Mouse (Mus musculus) left cerebral cortex, adult 2 months (tissue): ENCODE measurements around the gene Fzd7. TPM values are rescaled to one million over a fixed set of nuclear protein-coding genes. Genes with fewer than 3 reads are reported as not detected.
A peak's percentile ranks its signal among the peaks of the same experiment; 100 is the strongest.

ENCODE experiments used
- DNase-seq, 2 experiments: peaks; one replicate each; pipeline ENCODE4 v3.0.0; 2021 to 2022; ENCODE audit warnings: low spot score in 2 of 2, mixed read lengths in 1 of 2; ENCODE audit errors: extremely low spot score in 1 of 2
- H3K27ac ChIP-seq: fragments of 200-600 bp; 2 replicates; pipeline ENCODE4 v1.8.1; 2022
- H3K4me3 ChIP-seq: fragments of 200-600 bp; 2 replicates; pipeline ENCODE4 v1.8.1; 2022
- CTCF ChIP-seq: fragments of 200-600 bp; IDR thresholded peaks from 2 replicates; pipeline ENCODE4 v1.8.1; 2022; ENCODE audit warnings: antibody characterized with exemption, mild to moderate bottlenecking, moderate library complexity
- intact Hi-C: fragments of 180-260 bp; cut with DNase I; formaldehyde crosslinking; loops from one replicate; pipeline ENCODE4 v1.15.1; 2025
- total RNA-seq, 2 experiments: library from RNA; stranded (reverse); gene quantifications; 2 replicates each; pipeline ENCODE4 v1.2.3; 2021

Gene Fzd7
- total RNA-seq, 2 experiments from 2014 or later, result 5.0 to 7.9 TPM

- Histone ChIP-seq H3K4me3 (no peak overlapping the region), H3K27ac (no peak overlapping the region)
- TF ChIP-seq CTCF, result no peak
- DNase-seq, result no peak
- intact Hi-C loops, result no loop called here
Observed at GRCm38 (mm10) chr1:59473181-59473555, 9.1 kb upstream of the Fzd7 start.

- Histone ChIP-seq H3K27ac (no peak overlapping the region), H3K4me3 (no peak overlapping the region)
- intact Hi-C loops, result no loop called here
- DNase-seq, result no peak
- TF ChIP-seq CTCF, result no peak
Observed at GRCm38 (mm10) chr1:59475618-59476017, 6.6 kb upstream of the Fzd7 start.

- DNase-seq, result no peak
- no peak for TF ChIP-seq CTCF
- intact Hi-C loops, result no loop called here
- Histone ChIP-seq H3K4me3 (no peak overlapping the region), H3K27ac (no peak overlapping the region)
Observed at GRCm38 (mm10) chr1:59478911-59479310, 3.3 kb upstream of the Fzd7 start.

GRCm38 (mm10) chr1:59480821-59481455 lies 1.3 kb upstream of the Fzd7 start:
- peak overlapping the region; percentile 60 for H3K4me3 ChIP-seq
- TF ChIP-seq CTCF, result no peak
- intact Hi-C loops, result loop anchor here (5.0 kb wide), 1 partner anchor 141 kb away; no protein-coding TSS in a partner anchor
- H3K27ac ChIP-seq, result peak overlapping the region; percentile 50; the same call in 1 of the 2 replicates
- DNase-seq, result no peak

- peak overlapping the region; percentile 50 for H3K27ac ChIP-seq
- intact Hi-C loops, result loop anchor here (2.0 to 5.0 kb wide), 3 partner anchors 103 to 165 kb away; no protein-coding TSS in a partner anchor
- H3K4me3 ChIP-seq, result peak overlapping the region; percentile 60
- TF ChIP-seq CTCF, result no peak; the same call in 1 of the 2 replicates
- DNase-seq, result peak; percentile 72 to 87
Observed at GRCm38 (mm10) chr1:59481456-59482291, 550 bp upstream of the Fzd7 start.

GRCm38 (mm10) chr1:59482696-59483520 lies 684 bp downstream of the Fzd7 start:
- intact Hi-C loops, result loop anchor here (2.0 to 5.0 kb wide), 3 partner anchors 102 to 166 kb away; no protein-coding TSS in a partner anchor
- H3K4me3 ChIP-seq, result peak overlapping the region; percentile 60
- peak overlapping the region; percentile 50; the same call in 1 of the 2 replicates for H3K27ac ChIP-seq
- no peak for TF ChIP-seq CTCF
- DNase-seq, result peak; percentile 29 to 47

GRCm38 (mm10) chr1:59483521-59484245 lies 1.5 kb downstream of the Fzd7 start:
- intact Hi-C loops, result loop anchor here (2.0 to 5.0 kb wide), 4 partner anchors 33 to 167 kb away; partner anchors contain the start of gene Gm973
- peak; percentile 66 for TF ChIP-seq CTCF
- Histone ChIP-seq H3K4me3 (peak overlapping the region; percentile 60), H3K27ac (no peak overlapping the region)
- DNase-seq, result peak; percentile 69 to 74

- Histone ChIP-seq H3K27ac (no peak overlapping the region), H3K4me3 (peak overlapping the region; percentile 17; the same call in 1 of the 2 replicates)
- intact Hi-C loops, result loop anchor here (2.0 to 5.0 kb wide), 2 partner anchors 32 to 138 kb away; partner anchors contain the start of gene Gm973
- no peak for TF ChIP-seq CTCF
- DNase-seq, result no peak
Observed at GRCm38 (mm10) chr1:59484314-59484713, 2.1 kb downstream of the Fzd7 start.

GRCm38 (mm10) chr1:59484791-59485785 lies 2.9 kb downstream of the Fzd7 start:
- no peak for TF ChIP-seq CTCF
- intact Hi-C loops, result loop anchor here (2.0 to 5.0 kb wide), 2 partner anchors 32 to 137 kb away; partner anchors contain the start of gene Gm973
- Histone ChIP-seq H3K4me3 (peak overlapping the region; percentile 17; the same call in 1 of the 2 replicates), H3K27ac (no peak overlapping the region)
- DNase-seq, result no peak
